Mouse (Mus musculus): ENCODE results near the gene Gm8871.
"Not testable (repeated sequence)": the region's sequence is repeated elsewhere in the genome, so short reads cannot be mapped to it uniquely, and the experiment has no call there.

Gm8871 gene

GRCm38 (mm10) chr5:10947505-10947904, at the start of gene Gm8871, which contains the start of gene Gm8857:
Gene Gm8871, plus strand, starts transcription at chr5:10947805.
Gene Gm8857, plus strand, starts transcription at chr5:10947807.
- DNase-seq (ENCODE audit: low read depth, low spot score) = not testable (repeated sequence)

GRCm38 (mm10) chr5:10953512-10953911, 5.9 kb downstream of the Gm8871 start:
- not testable (repeated sequence) for DNase-seq (ENCODE audit: low read depth, low spot score)

- DNase-seq (ENCODE audit: low read depth, low spot score) = not testable (repeated sequence)
Observed at GRCm38 (mm10) chr5:10958057-10958456, 10.5 kb downstream of the Gm8871 start.

Data from R1 (cell line).